Mouse (Mus musculus) forebrain, embryonic 16.5 days (tissue): ENCODE measurements around the gene Kcnk13. TPM values are rescaled to one million over a fixed set of nuclear protein-coding genes. Genes with fewer than 3 reads are reported as not detected.

Experiments
- ATAC-seq: fragments of 200-750 bp; cut with Nextera tagmentation; 2 replicates; pipeline ENCODE4 v1.8.0; 2017; ENCODE audit warnings: mild to moderate bottlenecking, moderate library complexity
- H3K27ac ChIP-seq: fragments of 300-500 bp; sonication (generic); 2 replicates; pipeline ENCODE4 v1.5.1; 2014; ENCODE audit warnings: low read length, control low read depth
- H3K27me3 ChIP-seq: fragments of 300-500 bp; sonication (generic); replicated peaks from 2 replicates; pipeline ENCODE4 v1.6.1; 2014; ENCODE audit warnings: low read length; ENCODE audit not compliant: control insufficient read depth, insufficient read depth
- H3K36me3 ChIP-seq: fragments of 300-500 bp; sonication (generic); 2 replicates; pipeline ENCODE4 v1.6.1; 2014; ENCODE audit not compliant: control insufficient read depth, insufficient read depth
- H3K4me1 ChIP-seq: fragments of 300-500 bp; sonication (generic); replicated peaks from 2 replicates; pipeline ENCODE4 v1.6.1; 2014; ENCODE audit warnings: low read length; ENCODE audit not compliant: control insufficient read depth, insufficient read depth
- H3K4me2 ChIP-seq: fragments of 300-500 bp; sonication (generic); 2 replicates; pipeline ENCODE4 v1.6.1; 2014; ENCODE audit warnings: mild to moderate bottlenecking, low read length, control low read depth
- H3K4me3 ChIP-seq: fragments of 300-500 bp; sonication (generic); replicated peaks from 2 replicates; pipeline ENCODE4 v1.5.1; 2014; ENCODE audit warnings: mild to moderate bottlenecking, low read length, control low read depth
- H3K9ac ChIP-seq: fragments of 300-500 bp; sonication (generic); replicated peaks from 2 replicates; pipeline ENCODE4 v1.6.1; 2014; ENCODE audit warnings: low read depth, low read length, control low read depth
- H3K9me3 ChIP-seq: fragments of 300-500 bp; sonication (generic); 2 replicates; pipeline ENCODE4 v1.6.1; 2016; ENCODE audit warnings: low read length; ENCODE audit not compliant: control insufficient read depth
- WGBS: fragments of 180-500 bp; shearing (Covaris S2); extraction: QIAGEN DNeasy Blood & Tissue Kit; methylation state at CpG from one replicate; pipeline ENCODE4 v1.1.7; 2014; 5-methylcytosine and 5-hydroxymethylcytosine counted together
- polyA plus RNA-seq: library from polyadenylated mRNA; unstranded; fragments of >200 nt; fragmentation: Nextera tagmentation; extraction: Ambion mirVana; gene quantifications from 2 replicates; pipeline ENCODE4 v1.2.1, GENCODE M21; 2015

Kcnk13 gene
- polyA plus RNA-seq, 1 experiment from 2014 or later, result 0.90 TPM

GRCm38 (mm10) chr12:100061071-100061470 lies 96.8 kb downstream of the Kcnk13 start:
- Histone ChIP-seq H3K4me1 (no peaks in the 10 kb centered on the region), H3K27me3 (no peaks in the 10 kb centered on the region), H3K27ac (no peak overlapping the region), H3K9me3 (no peaks in the 10 kb centered on the region), H3K4me3 (no peak overlapping the region), H3K9ac (no peak overlapping the region), H3K36me3 (no peaks in the 10 kb centered on the region), H3K4me2 (no peak overlapping the region)
- no peak for ATAC-seq
- 88% methylated on average over 10 of the region's 10 CpGs for WGBS

- no peak overlapping the region for H3K9ac ChIP-seq
- no peak overlapping the region for H3K4me3 ChIP-seq
- no peaks in the 10 kb centered on the region for H3K9me3 ChIP-seq
- H3K4me1 ChIP-seq, result no peaks in the 10 kb centered on the region
- no peak overlapping the region for H3K4me2 ChIP-seq
- H3K27ac ChIP-seq, result no peak overlapping the region
- no peaks in the 10 kb centered on the region for H3K36me3 ChIP-seq
- no peaks in the 10 kb centered on the region for H3K27me3 ChIP-seq
- no peak for ATAC-seq
These were observed 97.5 kb downstream of the Kcnk13 start for GRCm38 (mm10) chr12:100061826-100062225.

DNA sequence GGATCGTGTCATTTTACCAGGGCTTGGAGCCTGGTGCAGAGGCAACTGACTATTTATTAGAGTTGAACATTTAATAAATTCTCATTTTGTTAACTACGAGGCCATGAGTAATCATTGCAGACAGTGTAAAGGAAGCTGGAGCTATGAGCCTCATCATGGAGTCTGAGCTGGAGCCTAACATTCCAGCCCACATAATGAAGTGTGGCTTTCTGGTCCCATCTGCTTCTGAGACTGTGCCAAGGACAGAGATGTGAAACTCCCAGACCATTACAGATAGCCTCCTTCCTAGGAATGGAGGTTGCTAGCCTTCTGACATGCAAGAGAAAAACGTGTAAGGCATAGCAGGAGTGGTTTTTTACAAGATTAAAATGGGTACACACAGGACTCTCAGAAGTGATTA lies 98.3 kb downstream of the Kcnk13 start:
- no peak for ATAC-seq
- H3K4me2 ChIP-seq, result no peak overlapping the region
- 78% methylated on average over 3 of the region's 3 CpGs for WGBS

GRCm38 (mm10) chr12:100065109-100065508 lies 100.8 kb downstream of the Kcnk13 start:
- no peaks in the 10 kb centered on the region for H3K36me3 ChIP-seq
- no peaks in the 10 kb centered on the region for H3K4me1 ChIP-seq
- ATAC-seq, result no peak
- H3K27ac ChIP-seq, result no peak overlapping the region
- H3K27me3 ChIP-seq, result no peaks in the 10 kb centered on the region
- no peak overlapping the region for H3K4me2 ChIP-seq
- H3K4me3 ChIP-seq, result no peak overlapping the region
- 80% methylated on average over 3 of the region's 3 CpGs for WGBS
- no peaks in the 10 kb centered on the region for H3K9me3 ChIP-seq
- no peak overlapping the region for H3K9ac ChIP-seq

More for the DNA sequence above, 98.3 kb downstream of the Kcnk13 start:
- H3K4me3 ChIP-seq, result no peak overlapping the region
- H3K27me3 ChIP-seq, result no peaks in the 10 kb centered on the region
- no peak overlapping the region for H3K27ac ChIP-seq
- H3K4me1 ChIP-seq, result no peaks in the 10 kb centered on the region
- H3K36me3 ChIP-seq, result no peaks in the 10 kb centered on the region
- no peak overlapping the region for H3K9ac ChIP-seq
- no peaks in the 10 kb centered on the region for H3K9me3 ChIP-seq

DNA sequence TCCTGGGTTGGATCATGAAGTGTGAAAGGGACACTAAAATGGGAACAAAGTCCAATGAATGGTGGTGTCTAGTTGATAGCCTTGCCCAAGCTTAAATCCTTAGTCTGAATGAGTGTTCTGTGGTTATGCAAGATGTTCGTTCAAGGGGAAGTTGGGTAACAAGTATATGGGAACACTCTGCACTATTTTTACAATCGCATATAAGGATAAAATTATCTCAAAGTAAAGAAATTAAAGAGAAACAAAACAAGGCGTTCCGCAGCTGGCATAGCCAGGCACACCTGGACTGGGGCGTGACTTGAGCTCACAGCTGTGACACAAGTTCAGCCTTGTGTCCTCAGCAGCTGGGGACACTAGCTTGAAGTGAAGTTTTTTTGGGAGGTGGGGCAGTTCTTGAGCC lies 103.2 kb downstream of the Kcnk13 start:
- Histone ChIP-seq H3K4me2 (no peak overlapping the region), H3K4me1 (no peaks in the 10 kb centered on the region)

DNA sequence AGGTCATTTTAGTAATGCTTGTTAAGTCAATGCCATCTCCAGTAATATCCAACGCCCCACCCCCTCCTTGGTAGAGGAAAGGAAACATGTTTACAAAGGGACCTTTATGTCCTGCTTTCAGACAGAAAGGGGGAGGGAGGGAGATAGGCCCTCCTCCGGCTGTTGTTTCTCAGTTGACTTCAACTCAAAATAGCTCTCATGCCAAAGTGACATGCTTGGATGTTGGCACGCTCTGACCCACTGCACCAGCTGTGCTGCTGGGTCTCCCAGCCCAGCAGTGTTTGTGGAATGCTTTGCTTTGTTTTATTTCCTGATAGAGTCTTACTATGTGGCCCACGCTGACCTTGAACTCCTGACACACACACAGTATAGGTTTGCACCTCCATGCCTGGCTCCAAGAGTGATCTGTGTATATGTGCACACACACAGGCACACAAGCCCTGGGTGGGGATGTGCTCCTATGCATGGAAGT lies 108.9 kb downstream of the Kcnk13 start:
- no peaks in the 10 kb centered on the region for H3K4me1 ChIP-seq
- no peak overlapping the region for H3K27ac ChIP-seq
- no peak for ATAC-seq
- H3K36me3 ChIP-seq, result no peaks in the 10 kb centered on the region
- H3K9ac ChIP-seq, result no peak overlapping the region
- no peak overlapping the region for H3K4me2 ChIP-seq
- no peak overlapping the region for H3K4me3 ChIP-seq
- H3K9me3 ChIP-seq, result no peaks in the 10 kb centered on the region
- H3K27me3 ChIP-seq, result no peaks in the 10 kb centered on the region
- 41% methylated on average over 4 of the region's 4 CpGs for WGBS

More for the DNA sequence above, 103.2 kb downstream of the Kcnk13 start:
- Histone ChIP-seq H3K36me3 (no peaks in the 10 kb centered on the region), H3K4me3 (no peak overlapping the region), H3K27me3 (no peaks in the 10 kb centered on the region), H3K9ac (no peak overlapping the region), H3K27ac (no peak overlapping the region), H3K9me3 (no peaks in the 10 kb centered on the region)
- WGBS, result 92% methylated on average over 5 of the region's 5 CpGs
- ATAC-seq, result no peak

DNA sequence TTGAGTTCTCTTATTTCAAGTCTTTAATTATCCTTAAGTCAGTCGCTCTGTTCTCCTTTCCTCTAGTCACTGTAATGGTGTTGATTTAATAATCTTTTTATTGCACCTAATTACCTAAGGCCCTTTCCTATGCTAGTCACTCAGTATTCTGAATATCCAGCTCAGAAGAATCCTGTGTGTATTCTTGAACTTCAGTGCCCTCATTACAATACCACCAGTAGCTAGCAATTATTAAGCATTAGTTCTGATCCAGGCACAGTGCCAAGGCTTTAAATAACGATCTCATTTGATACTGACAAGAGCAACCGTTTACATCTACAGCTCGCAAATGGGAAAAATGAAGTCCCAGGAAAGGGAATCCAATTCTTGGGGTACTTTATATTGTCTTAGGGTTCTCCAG lies 111.4 kb downstream of the Kcnk13 start:
- no peaks in the 10 kb centered on the region for H3K36me3 ChIP-seq
- H3K27me3 ChIP-seq, result no peaks in the 10 kb centered on the region
- no peaks in the 10 kb centered on the region for H3K9me3 ChIP-seq
- no peak overlapping the region for H3K4me2 ChIP-seq
- ATAC-seq, result peak; percentile 62; the same call in 1 of the 2 replicates
- no peak overlapping the region for H3K4me3 ChIP-seq
- WGBS, result 11% methylated on average over 4 of the region's 4 CpGs
- H3K9ac ChIP-seq, result no peak overlapping the region
- no peak overlapping the region; the same call in 1 of the 2 replicates for H3K27ac ChIP-seq
- H3K4me1 ChIP-seq, result no peaks in the 10 kb centered on the region

- H3K4me2 ChIP-seq, result no peak overlapping the region
- no peaks in the 10 kb centered on the region for H3K9me3 ChIP-seq
- no peaks in the 10 kb centered on the region for H3K27me3 ChIP-seq
- no peak overlapping the region for H3K27ac ChIP-seq
- no peak for ATAC-seq
- no peaks in the 10 kb centered on the region for H3K4me1 ChIP-seq
- 84% methylated on average over 8 of the region's 8 CpGs for WGBS
- no peak overlapping the region for H3K9ac ChIP-seq
- H3K36me3 ChIP-seq, result no peaks in the 10 kb centered on the region
- no peak overlapping the region for H3K4me3 ChIP-seq
These were observed 115.5 kb downstream of the Kcnk13 start for GRCm38 (mm10) chr12:100079636-100080286.

GRCm38 (mm10) chr12:100088026-100088425 lies 123.7 kb downstream of the Kcnk13 start:
- no peak for ATAC-seq
- no peaks in the 10 kb centered on the region for H3K4me1 ChIP-seq
- 90% methylated on average over 3 of the region's 3 CpGs for WGBS
- no peak overlapping the region for H3K4me2 ChIP-seq
- H3K27me3 ChIP-seq, result no peaks in the 10 kb centered on the region
- no peaks in the 10 kb centered on the region for H3K36me3 ChIP-seq
- no peak overlapping the region for H3K27ac ChIP-seq
- no peak overlapping the region for H3K4me3 ChIP-seq
- H3K9me3 ChIP-seq, result no peaks in the 10 kb centered on the region
- H3K9ac ChIP-seq, result no peak overlapping the region

GRCm38 (mm10) chr12:100089265-100089664 lies 125.0 kb downstream of the Kcnk13 start:
- no peak for ATAC-seq
- no peak overlapping the region for H3K4me3 ChIP-seq
- WGBS, result 86% methylated on average over 5 of the region's 5 CpGs
- no peaks in the 10 kb centered on the region for H3K9me3 ChIP-seq
- no peak overlapping the region for H3K9ac ChIP-seq
- H3K36me3 ChIP-seq, result no peaks in the 10 kb centered on the region
- H3K27ac ChIP-seq, result no peak overlapping the region
- H3K4me1 ChIP-seq, result no peaks in the 10 kb centered on the region
- no peaks in the 10 kb centered on the region for H3K27me3 ChIP-seq
- no peak overlapping the region for H3K4me2 ChIP-seq
